Mouse (Mus musculus) embryonic facial prominence, embryonic 10.5 days (tissue): ENCODE results near the gene Rbm4. TPM values are rescaled to one million over a fixed set of nuclear protein-coding genes. Genes with fewer than 3 reads are reported as not detected.

Source experiments
- DNase-seq: peaks from one replicate; pipeline ENCODE4 v3.0.0-alpha.2; 2017; ENCODE audit warnings: low spot score
- H3K27ac ChIP-seq: fragments of 300-500 bp; sonication (generic); replicated peaks from 2 replicates; pipeline ENCODE4 v1.5.1; 2016; ENCODE audit warnings: mild to moderate bottlenecking
- H3K27me3 ChIP-seq: fragments of 300-500 bp; sonication (generic); replicated peaks from 2 replicates; pipeline ENCODE4 v1.6.1; 2016; ENCODE audit warnings: low read depth, mild to moderate bottlenecking; ENCODE audit not compliant: poor library complexity, severe bottlenecking
- H3K36me3 ChIP-seq: fragments of 300-500 bp; sonication (generic); replicated peaks from 2 replicates; pipeline ENCODE4 v1.6.1; 2016; ENCODE audit warnings: mild to moderate bottlenecking, moderate library complexity
- H3K4me1 ChIP-seq: fragments of 300-500 bp; sonication (generic); 2 replicates; pipeline ENCODE4 v1.6.1; 2016
- H3K4me3 ChIP-seq: fragments of 300-500 bp; sonication (generic); 2 replicates; pipeline ENCODE4 v1.5.1; 2016; ENCODE audit warnings: mild to moderate bottlenecking, moderate library complexity
- H3K9me3 ChIP-seq: fragments of 300-500 bp; sonication (generic); 2 replicates; pipeline ENCODE4 v1.6.1; 2016; ENCODE audit warnings: mild to moderate bottlenecking
- WGBS: fragments of 180-500 bp; shearing (Covaris S2); methylation state at CpG from one replicate; pipeline ENCODE4 v1.1.7; 2016; 5-methylcytosine and 5-hydroxymethylcytosine counted together
- polyA plus RNA-seq: library from polyadenylated mRNA; unstranded; fragments of >200 nt; fragmentation: Nextera tagmentation; extraction: Ambion mirVana; gene quantifications from 2 replicates; pipeline ENCODE4 v1.2.1, GENCODE M21; 2016

The Rbm4 gene
- polyA plus RNA-seq, 1 experiment from 2014 or later = 99.5 TPM

- WGBS = 92% methylated on average over 9 of the region's 9 CpGs
- Histone ChIP-seq H3K4me1 (no peaks in the 10 kb centered on the region), H3K27me3 (no peaks in the 10 kb centered on the region), H3K36me3 (peaks cover 86% of the 10 kb centered on the region), H3K27ac (no peak overlapping the region), H3K9me3 (no peaks in the 10 kb centered on the region), H3K4me3 (no peak overlapping the region)
- DNase-seq = no peak
Observed at GRCm38 (mm10) chr19:4747631-4748312, 45.9 kb downstream of the Rbm4 start.

GRCm38 (mm10) chr19:4746611-4747010 is 47.1 kb downstream of the Rbm4 start:
- peaks cover 85% of the 10 kb centered on the region for H3K36me3 ChIP-seq
- H3K4me1 ChIP-seq = no peaks in the 10 kb centered on the region
- H3K9me3 ChIP-seq = no peaks in the 10 kb centered on the region
- H3K27me3 ChIP-seq = no peaks in the 10 kb centered on the region
- DNase-seq = no peak
- no peak overlapping the region for H3K27ac ChIP-seq
- 86% methylated on average over 14 of the region's 14 CpGs for WGBS
- H3K4me3 ChIP-seq = no peak overlapping the region

GRCm38 (mm10) chr19:4745681-4746080 is 48.0 kb downstream of the Rbm4 start:
- 91% methylated on average over 10 of the region's 10 CpGs for WGBS
- DNase-seq = no peak
- Histone ChIP-seq H3K27me3 (no peaks in the 10 kb centered on the region), H3K36me3 (peaks cover 86% of the 10 kb centered on the region), H3K27ac (no peak overlapping the region), H3K4me3 (no peak overlapping the region), H3K9me3 (no peaks in the 10 kb centered on the region), H3K4me1 (no peaks in the 10 kb centered on the region)

GRCm38 (mm10) chr19:4745057-4745456 is 48.6 kb downstream of the Rbm4 start:
- no peak overlapping the region for H3K27ac ChIP-seq
- no peaks in the 10 kb centered on the region for H3K27me3 ChIP-seq
- no peak for DNase-seq
- H3K4me1 ChIP-seq = no peaks in the 10 kb centered on the region
- H3K9me3 ChIP-seq = no peaks in the 10 kb centered on the region
- no peak overlapping the region for H3K4me3 ChIP-seq
- WGBS = 88% methylated on average over 9 of the region's 9 CpGs
- peaks cover 86% of the 10 kb centered on the region for H3K36me3 ChIP-seq

GRCm38 (mm10) chr19:4744026-4744425 is 49.7 kb downstream of the Rbm4 start:
- Histone ChIP-seq H3K4me1 (no peaks in the 10 kb centered on the region), H3K9me3 (no peaks in the 10 kb centered on the region), H3K27ac (no peak overlapping the region), H3K36me3 (peaks cover 86% of the 10 kb centered on the region), H3K4me3 (no peak overlapping the region), H3K27me3 (no peaks in the 10 kb centered on the region)
- DNase-seq = no peak
- 82% methylated on average over 14 of the region's 14 CpGs for WGBS

GRCm38 (mm10) chr19:4743524-4743923 is 50.2 kb downstream of the Rbm4 start:
- Histone ChIP-seq H3K4me3 (no peak overlapping the region), H3K36me3 (peaks cover 85% of the 10 kb centered on the region), H3K27me3 (no peaks in the 10 kb centered on the region), H3K4me1 (no peaks in the 10 kb centered on the region), H3K27ac (no peak overlapping the region), H3K9me3 (no peaks in the 10 kb centered on the region)
- 42% methylated on average over 5 of the region's 5 CpGs for WGBS
- peak; percentile 41 for DNase-seq

GRCm38 (mm10) chr19:4742229-4742628 is 51.5 kb downstream of the Rbm4 start:
- H3K4me1 ChIP-seq = no peaks in the 10 kb centered on the region
- 89% methylated on average over 6 of the region's 6 CpGs for WGBS
- no peaks in the 10 kb centered on the region for H3K9me3 ChIP-seq
- H3K36me3 ChIP-seq = peaks cover 85% of the 10 kb centered on the region
- no peaks in the 10 kb centered on the region for H3K27me3 ChIP-seq
- no peak overlapping the region for H3K27ac ChIP-seq
- H3K4me3 ChIP-seq = no peak overlapping the region
- DNase-seq = no peak

- Histone ChIP-seq H3K27me3 (no peaks in the 10 kb centered on the region), H3K9me3 (no peaks in the 10 kb centered on the region), H3K4me3 (no peak overlapping the region), H3K27ac (no peak overlapping the region), H3K4me1 (no peaks in the 10 kb centered on the region), H3K36me3 (peaks cover 85% of the 10 kb centered on the region)
- WGBS = 83% methylated on average over 10 of the region's 10 CpGs
- DNase-seq = no peak
Observed at GRCm38 (mm10) chr19:4741482-4741881, 52.2 kb downstream of the Rbm4 start.

- H3K27me3 ChIP-seq = no peaks in the 10 kb centered on the region
- no peaks in the 10 kb centered on the region for H3K9me3 ChIP-seq
- no peaks in the 10 kb centered on the region for H3K4me1 ChIP-seq
- DNase-seq = no peak
- no peak overlapping the region for H3K27ac ChIP-seq
- no peak overlapping the region for H3K4me3 ChIP-seq
- H3K36me3 ChIP-seq = peaks cover 74% of the 10 kb centered on the region
- WGBS = 95% methylated on average over 5 of the region's 5 CpGs
Observed at GRCm38 (mm10) chr19:4739762-4740161, 53.9 kb downstream of the Rbm4 start.

- DNase-seq = no peak
- peaks cover 74% of the 10 kb centered on the region for H3K36me3 ChIP-seq
Observed at GRCm38 (mm10) chr19:4739053-4739452, 54.6 kb downstream of the Rbm4 start.

GRCm38 (mm10) chr19:4737866-4738265 is 55.8 kb downstream of the Rbm4 start:
- Histone ChIP-seq H3K27ac (no peak overlapping the region), H3K4me1 (no peaks in the 10 kb centered on the region), H3K9me3 (no peaks in the 10 kb centered on the region), H3K36me3 (peaks cover 83% of the 10 kb centered on the region), H3K27me3 (no peaks in the 10 kb centered on the region), H3K4me3 (no peak overlapping the region)
- no peak for DNase-seq
- WGBS = 87% methylated on average over 13 of the region's 13 CpGs

More at GRCm38 (mm10) chr19:4739053-4739452, 54.6 kb downstream of the Rbm4 start:
- Histone ChIP-seq H3K4me1 (no peaks in the 10 kb centered on the region), H3K27ac (no peak overlapping the region), H3K27me3 (no peaks in the 10 kb centered on the region), H3K9me3 (no peaks in the 10 kb centered on the region), H3K4me3 (no peak overlapping the region)
- WGBS = 90% methylated on average over 11 of the region's 11 CpGs
